Mouse (Mus musculus): ENCODE results near the gene Plxna4.

DNA sequence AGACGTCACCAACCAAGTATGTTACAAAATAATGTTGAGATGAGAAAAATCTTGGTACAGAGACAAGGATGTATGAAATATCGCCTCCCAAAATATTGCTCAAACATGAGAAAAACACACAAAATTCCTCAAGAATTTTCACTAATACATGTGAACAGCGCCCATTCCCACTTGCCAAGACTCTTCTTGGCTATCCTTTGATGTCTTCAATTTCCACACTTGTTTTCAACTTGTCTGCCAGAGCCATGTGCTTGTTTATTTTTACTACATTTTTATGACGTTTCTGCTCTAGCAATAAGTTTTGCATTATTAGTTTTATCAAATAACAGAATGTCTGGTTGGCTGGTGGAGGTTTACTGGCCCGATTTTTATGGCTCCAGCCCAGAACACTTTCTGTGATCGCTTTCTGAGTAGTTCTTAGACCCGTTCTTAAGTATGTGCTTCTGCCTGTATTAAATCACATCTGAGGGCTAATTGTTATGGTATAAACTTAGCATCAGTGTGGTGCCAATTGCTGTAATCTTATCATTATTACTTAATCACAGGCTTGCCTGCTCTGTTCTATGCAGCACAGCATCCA is 224.4 kb downstream of the Plxna4 start:
- TF ChIP-seq POLR2A (IDR thresholded peaks at IDR 0.05; ENCODE audit: low read depth, low read length): no peak
- TF ChIP-seq CTCF (IDR thresholded peaks at IDR 0.05; ENCODE audit: extremely low read depth, insufficient read length, insufficient replicate concordance, low read depth, low read length): no peak
